Mouse (Mus musculus) A20 (cell line): ENCODE measurements around the gene Tmem104.

Source experiments
- DNase-seq: peaks from one replicate; pipeline ENCODE4 v3.0.0-alpha.2; 2011; ENCODE audit warnings: low read depth, low spot score

Gene Tmem104

GRCm38 (mm10) chr11:115187224-115187639, at the start of gene Tmem104:
Gene Tmem104, plus strand, starts transcription at chr11:115187487.
- peak; percentile 99 for DNase-seq

DNA sequence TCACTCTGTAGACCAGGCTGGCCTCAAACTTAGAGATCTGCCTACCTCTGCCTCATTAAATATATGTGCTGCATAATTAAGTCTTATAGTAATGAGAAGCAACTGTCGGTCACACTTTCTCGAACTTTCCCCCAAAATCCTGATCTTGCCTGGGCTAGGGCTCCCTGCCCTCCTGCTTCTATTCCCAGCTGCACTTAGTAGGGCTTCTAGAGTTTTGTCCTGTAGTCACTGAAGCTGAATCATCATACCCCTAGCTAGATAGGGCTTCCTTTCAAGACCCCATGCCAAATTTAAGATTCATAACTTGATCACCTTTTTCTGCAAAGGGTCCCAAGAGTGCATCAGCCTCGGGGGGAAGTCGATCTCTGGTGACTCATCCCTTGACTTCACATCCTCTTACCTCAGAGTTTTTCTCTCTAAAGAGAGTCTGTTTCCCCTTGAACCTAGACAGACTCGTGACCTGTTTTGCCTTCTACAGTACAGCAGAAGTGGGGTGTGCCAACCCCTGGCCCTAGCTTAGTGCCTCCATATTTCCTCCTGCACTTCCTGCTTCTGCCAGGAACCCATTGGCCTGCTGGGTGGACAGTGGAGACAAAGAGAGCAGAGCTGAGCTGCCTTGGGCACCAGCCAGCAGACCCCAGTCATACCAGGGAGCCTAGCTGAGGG, 48.6 kb upstream of the Tmem104 start:
- peak; percentile 61 for DNase-seq

- peak; percentile 66 for DNase-seq
Measured at GRCm38 (mm10) chr11:115141970-115142369, 45.3 kb upstream of the Tmem104 start.

DNA sequence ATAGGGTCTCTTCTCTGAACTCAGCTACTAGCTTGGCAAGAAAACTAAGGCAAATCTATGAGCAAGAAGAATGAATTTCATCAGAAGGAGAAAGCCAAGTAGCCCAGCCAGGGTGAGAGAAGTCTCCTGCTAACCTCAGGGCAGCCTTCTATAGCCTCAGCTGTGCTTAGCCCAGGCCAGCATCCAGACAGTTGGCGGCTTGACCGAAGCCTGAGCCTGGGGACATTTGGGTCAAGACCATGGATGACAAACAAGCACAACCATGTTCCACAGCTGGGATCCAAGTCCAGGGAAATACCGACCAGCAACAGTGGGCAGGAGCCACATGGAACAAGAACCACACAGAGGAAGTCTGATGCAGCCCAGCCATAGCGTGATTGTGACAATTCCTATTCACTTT, 39.5 kb upstream of the Tmem104 start:
- DNase-seq = no peak

DNA sequence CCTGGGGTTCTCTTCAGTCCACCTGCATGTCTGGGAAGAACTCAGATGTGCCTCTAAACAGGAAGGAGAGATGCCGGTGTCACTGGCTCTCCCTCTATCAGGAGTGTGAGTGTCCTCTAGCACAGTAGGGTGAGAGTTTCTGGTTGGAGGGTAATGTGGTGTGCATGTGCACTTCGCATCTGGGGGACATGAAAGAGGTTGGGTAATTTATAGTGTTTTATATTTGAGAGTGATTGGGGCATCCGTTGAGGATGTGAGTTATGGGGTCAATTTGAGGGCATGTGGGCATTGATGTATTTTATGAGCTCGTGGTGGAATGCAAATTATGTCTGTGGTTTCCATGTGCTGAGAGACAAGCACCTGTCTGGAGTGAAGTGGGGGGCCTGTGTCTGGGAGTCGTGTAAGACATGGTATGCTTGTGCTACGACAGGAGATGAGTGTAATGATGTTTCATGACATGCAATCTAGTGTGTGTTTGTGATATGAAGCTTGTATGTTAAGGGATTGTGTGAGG, 36.5 kb upstream of the Tmem104 start:
- DNase-seq = peak; percentile 85

GRCm38 (mm10) chr11:115151755-115152429, 35.4 kb upstream of the Tmem104 start:
- DNase-seq = peak; percentile 60

GRCm38 (mm10) chr11:115153088-115153487, 34.2 kb upstream of the Tmem104 start:
- DNase-seq = no peak

- peak; percentile 95 for DNase-seq
Measured at GRCm38 (mm10) chr11:115153699-115154292, 33.5 kb upstream of the Tmem104 start.

DNA sequence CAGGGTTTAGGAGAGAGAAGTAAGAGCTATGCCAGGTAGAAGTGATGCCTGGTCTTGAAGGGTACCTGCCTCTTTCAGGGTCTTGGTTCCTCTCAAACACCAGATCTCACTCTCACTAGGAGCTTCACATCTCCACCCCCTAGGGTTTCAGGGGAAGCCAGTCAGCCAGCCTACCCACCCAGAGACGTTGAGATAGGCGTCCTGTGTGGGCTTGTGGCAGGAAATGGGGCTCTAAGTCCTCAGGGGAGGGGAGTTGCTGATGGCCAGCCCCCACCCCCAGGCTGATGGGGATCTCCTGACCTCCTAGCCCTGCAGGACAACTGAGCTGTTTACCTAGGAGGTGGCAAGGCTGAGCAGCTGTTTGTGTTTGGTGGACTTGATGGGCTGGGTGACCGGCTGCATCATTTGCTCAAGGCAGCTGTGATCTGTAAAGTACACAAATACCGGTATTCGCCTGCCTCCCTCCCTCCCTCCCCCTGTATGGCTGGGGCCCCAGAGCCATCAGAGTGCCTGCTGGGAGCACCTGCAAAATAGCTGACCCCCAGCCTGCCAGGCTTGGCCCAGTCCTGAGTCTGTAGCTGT, 32.1 kb upstream of the Tmem104 start:
- peak; percentile 52 for DNase-seq

DNA sequence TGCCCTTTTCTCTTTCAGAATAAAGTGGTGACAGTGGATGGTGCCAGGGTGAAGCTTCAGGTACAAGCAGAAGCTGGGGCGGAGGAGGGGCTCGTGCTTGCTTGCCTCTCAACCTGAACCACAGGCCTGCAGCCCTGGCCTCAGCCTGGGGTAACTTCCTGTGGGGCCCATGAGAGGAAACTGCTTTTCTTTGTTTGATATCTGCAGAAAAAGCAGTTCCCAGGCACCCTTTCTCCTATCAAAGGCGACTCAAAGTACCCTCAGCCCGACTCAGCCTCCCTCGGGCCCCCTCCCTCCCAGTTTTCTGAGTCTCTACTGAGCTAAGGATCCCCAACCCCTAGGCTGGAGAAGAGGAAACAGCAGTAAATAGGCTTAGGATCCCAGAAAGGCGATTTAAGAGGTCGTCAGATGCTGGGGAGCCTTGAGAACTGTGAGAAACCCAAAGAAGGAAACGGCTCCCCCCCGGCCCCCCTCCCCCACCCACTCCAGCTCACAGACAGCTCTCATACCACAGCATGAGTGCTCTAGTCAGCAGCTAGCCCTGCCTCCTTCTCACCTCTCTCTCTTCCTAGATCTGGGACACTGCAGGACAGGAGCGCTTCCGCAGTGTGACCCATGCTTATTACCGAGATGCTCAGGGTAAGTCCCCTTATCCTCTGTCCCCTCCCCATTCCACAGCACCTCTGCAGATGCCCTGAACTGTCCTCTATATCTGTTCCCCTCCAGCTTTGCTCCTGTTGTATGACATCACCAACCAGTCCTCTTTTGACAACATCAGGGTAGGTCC, 29.2 kb upstream of the Tmem104 start:
- peak; percentile 71 for DNase-seq

DNA sequence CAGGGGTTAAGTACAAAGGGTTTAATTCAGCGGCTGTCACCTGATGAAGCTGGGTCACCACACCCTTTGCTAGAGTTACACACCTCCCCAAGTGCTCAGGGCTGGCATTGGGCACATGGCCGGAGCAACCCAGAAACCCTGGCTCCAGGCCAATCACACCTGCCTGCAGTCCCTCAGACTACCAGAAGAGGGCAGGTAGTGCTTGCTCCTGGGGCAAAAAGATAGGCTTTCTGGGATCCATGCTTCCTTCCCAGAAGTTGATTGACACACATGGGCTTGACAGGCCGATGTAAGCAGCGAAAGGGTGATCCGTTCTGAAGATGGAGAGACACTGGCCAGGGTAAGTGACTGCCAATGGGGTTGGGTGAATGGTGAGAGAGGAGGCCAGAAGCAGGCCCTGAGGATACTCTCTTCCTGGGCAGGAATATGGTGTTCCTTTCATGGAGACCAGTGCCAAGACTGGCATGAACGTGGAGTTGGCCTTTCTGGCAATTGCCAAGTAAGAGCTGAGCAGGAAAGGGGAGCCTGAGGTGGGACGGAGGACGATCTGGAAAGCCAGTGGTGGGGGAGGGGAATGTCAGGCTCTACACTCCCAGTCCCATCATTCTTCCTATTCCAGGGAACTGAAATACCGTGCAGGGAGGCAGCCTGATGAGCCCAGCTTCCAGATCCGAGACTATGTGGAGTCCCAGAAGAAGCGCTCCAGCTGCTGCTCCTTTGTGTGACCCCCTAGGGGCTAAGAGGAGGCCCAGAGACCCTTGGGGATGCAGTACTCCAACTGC, 27.1 kb upstream of the Tmem104 start:
- peak; percentile 63 for DNase-seq

GRCm38 (mm10) chr11:115160883-115161577, 26.3 kb upstream of the Tmem104 start:
- DNase-seq = peak; percentile 79

GRCm38 (mm10) chr11:115161578-115162204, 25.6 kb upstream of the Tmem104 start:
- DNase-seq = peak; percentile 19

DNA sequence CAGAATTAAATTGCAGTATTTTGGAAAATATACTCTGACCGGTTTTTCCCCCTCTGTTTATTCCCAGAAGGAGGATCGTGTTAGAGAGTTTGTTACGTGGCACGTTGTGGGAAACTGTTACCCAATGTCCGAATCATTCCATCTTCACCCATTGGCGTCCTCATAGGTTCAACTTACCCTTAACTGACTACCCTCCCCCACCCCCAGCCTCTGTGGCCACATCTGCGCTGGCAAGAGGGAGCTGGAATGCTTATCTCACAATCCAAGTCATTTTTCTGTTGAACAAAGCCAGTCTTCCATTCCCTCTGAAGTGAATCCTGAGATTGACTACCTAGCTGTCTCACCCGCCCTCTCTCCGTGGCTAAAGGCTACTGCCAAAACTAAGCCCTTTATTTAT, 25.1 kb upstream of the Tmem104 start:
- no peak for DNase-seq

DNA sequence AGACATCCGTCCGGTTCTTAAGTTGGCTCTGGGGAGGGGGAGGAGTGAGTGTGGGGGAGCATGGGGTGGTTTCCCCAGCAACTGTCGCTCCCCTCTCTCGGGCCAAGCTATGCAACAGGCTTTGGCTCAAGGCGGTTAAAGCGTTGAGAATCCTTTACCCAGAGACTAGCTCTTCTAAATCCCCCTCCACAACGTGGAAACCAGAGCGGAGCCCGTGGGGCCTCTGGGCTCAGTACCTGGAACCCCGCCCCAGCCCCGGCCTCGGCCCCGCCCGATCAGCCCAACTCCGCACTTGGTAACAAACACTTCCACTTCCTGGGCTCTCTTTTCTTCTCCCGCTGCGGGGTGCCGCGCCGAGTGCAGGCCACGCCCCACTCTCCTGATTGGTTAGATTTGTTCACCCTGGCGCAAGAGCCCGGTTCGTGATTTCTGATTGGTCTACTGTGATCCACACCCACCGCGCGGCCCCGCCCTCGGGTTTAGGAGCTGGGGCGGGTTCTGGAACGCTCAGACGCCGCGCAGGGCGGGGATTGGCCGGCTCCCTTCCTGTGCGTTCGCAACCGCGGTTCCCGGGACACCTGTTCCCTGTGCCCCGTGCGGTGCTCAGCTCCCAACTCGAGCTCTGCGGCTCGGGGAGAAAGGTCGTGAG, 24.3 kb upstream of the Tmem104 start, which contains the start of gene Slc9a3r1:
Gene Slc9a3r1, plus strand, starts transcription at position 510 of the 649 bp plus-strand sequence.
- peak; percentile 99 for DNase-seq

GRCm38 (mm10) chr11:115163568-115164150, 23.6 kb upstream of the Tmem104 start:
- DNase-seq = peak; percentile 88

- peak; percentile 58 for DNase-seq
Measured at GRCm38 (mm10) chr11:115164341-115164975, 22.8 kb upstream of the Tmem104 start.

- DNase-seq = no peak
Measured at GRCm38 (mm10) chr11:115164976-115165374, 22.3 kb upstream of the Tmem104 start.
